Mouse (Mus musculus) layer of hippocampus, adult 9-10 months (tissue): ENCODE results near the gene Gipr.

ENCODE experiments used
- DNase-seq: peaks from one replicate; pipeline ENCODE4 v3.0.0; 2022; ENCODE audit warnings: low spot score

Gene Gipr

DNA sequence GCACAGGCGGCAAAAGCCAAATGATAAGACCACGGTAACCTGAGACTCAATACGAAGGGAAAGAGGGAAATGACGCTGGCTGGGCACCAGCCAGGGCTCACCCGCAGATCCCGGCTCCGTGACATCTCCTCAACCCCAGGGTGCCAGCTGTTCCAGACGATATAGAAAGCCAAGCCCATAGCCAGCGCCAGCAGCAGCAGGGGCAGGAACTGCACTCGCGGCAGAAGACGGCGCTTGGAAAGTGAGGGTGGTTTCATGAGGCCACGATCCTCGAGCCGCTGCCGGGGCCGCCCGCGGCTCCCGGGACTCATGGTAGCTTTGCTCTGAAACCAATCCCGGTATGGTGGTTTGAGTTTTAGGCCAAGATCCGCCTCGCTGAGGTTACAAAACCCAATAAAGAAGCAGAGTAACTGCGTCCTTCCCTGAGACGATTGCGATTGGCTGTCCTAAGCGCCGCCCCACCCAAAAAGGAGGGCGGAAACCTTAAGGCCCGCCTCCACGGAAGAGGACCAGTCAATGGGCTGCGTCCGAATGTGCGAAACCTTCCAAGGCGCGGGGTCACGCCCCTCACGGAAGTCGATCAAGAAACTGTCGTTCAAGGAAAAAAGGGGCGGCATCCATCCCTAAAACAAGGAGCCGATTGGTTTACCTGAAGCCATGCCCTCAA, 16.9 kb downstream of the Gipr start, which contains the start of gene Qpctl:
Gene Qpctl, minus strand, starts transcription at position 417 of the 667 bp plus-strand sequence.
- peak; percentile 95 for DNase-seq

DNA sequence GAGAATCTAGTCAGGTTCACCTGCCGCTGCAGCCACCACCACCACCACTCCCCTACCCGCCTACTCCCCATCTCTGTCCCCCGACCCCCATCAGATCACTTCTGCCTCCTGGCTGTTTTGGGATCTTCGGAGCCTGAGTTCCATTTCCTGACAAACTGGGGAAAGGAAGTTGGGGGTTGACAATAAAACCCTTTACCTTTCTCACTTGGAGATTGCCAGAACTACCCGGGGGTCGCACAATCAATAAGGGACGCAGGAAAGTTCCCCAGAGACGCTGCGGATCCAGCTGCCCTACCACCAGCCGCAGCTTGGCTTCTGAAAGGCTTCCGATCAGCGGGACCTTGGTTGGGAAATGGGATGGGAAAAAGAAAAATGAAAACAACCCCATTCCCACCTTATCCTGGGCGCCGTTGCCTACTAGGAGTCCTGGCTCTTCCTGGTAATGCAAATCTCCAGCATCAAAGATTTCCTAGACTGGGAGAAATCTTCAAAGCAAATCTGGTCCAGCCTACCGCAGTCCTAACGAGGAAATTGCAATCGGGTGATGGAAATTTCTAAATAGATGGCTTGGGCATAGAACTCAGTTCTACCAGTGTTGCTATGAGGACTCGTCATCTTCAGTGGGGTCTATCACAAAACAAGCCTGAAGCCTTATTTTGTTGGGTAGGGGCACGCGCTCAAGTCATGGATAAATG, 17.6 kb downstream of the Gipr start:
- no peak for DNase-seq

DNA sequence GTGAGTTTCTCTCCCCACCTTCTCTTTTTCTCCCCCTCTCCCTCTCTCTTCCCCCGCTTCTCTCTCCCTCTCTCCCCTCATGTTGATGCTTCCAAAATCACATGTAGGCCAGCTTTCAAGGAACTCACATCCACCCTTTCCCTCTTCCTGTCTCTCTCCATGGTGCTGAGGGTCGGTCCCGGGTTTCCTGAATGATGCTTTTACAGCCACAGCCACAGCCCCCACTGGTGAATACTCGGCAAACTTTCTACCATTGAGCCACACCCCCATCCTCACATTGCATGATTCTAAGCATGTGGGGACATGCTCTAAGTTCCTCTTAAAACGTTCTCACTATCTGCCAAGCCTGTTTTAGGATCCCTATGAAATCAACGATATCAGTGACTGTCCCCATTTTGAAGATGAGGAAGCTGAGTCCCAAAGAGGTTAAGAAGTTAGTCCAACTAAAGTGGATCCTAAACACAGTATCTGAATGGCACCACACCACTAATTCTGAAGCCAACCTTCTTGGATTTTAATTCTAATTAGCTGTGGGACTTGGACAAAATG, 18.4 kb downstream of the Gipr start:
- no peak for DNase-seq

DNA sequence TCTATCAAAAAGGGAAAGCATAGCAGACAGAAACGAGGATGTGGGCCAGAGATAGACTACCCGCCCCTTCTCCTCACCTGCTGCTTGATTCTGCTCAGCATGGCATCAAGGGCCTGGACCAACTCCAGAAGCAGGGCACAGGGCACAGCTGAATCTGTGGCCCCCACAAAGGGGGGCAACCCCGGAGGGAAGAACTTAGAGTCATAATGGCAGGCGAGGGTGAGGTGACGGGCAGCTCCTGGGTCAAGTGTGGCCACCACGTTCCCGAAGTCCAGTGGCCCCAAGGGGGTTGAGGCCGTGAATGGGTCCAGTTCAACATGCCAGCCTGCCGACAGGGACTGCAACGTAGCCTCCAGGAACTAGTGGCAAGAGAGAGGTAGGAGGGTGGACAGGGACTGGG, 19.1 kb downstream of the Gipr start:
- DNase-seq: no peak

DNA sequence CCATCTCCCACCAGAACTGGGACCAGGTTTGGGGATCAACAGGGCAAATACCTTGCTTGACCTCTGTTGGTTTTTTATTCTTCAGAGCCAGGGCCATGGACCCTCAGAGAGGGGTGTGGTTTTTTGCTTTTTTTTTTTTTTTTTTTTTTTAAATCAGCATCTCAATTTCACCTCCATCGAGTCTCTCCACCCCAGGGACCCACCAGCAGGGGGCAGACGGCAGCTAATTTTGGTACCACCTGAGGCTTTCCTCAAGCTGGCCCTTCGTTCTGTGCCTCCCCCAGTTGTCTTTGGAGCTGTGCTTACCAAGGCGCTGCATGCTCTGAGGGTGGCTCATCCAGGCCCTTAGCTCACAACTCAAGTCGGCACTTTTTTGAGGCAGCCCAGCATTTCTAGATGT, 28.5 kb downstream of the Gipr start:
- DNase-seq: no peak

DNA sequence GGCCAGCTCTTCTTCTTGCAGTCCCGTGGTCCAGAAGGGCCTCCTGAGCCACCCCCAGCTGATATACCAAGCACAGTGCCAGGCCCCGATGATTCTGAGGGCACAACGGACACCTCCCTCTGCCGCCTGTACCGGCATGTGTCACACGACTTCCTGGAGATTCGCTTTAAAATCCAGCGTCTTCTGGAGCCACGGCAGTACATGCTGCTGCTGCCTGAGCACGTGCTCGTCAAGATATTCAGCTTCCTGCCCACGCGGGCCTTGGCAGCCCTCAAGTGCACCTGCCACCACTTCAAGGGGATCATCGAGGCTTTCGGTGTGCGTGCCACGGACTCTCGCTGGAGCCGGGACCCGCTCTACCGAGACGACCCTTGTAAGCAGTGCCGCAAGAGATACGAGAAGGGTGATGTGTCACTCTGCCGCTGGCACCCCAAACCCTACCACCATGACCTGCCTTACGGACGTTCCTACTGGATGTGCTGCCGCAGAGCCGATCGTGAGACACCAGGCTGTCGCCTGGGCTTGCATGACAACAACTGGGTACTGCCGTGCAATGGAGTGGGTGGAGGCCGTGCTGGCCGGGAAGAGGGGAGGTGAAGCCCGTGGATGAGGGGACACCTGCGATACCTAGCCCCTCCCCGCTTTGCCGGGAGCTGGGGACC, 29.1 kb downstream of the Gipr start:
- DNase-seq: no peak

DNA sequence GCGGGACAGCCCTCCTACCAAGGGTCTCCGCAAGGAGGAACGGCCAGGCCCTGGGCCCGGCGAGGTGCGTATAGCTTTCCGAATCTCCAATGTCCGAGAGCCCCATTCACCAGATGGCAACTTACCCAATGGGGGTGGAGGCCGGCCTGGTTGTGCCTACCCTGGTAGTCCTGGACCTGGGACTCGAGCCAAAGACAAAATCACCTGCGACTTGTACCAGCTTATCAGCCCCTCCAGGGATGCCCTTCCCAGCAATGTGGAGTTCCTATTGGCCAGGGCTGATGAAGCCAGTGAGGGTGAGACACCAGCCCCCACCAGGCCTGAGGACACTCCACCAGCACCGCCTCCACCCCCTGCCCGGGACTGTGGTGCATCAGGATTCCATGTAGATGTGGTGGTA, 29.8 kb downstream of the Gipr start:
- no peak for DNase-seq

DNA sequence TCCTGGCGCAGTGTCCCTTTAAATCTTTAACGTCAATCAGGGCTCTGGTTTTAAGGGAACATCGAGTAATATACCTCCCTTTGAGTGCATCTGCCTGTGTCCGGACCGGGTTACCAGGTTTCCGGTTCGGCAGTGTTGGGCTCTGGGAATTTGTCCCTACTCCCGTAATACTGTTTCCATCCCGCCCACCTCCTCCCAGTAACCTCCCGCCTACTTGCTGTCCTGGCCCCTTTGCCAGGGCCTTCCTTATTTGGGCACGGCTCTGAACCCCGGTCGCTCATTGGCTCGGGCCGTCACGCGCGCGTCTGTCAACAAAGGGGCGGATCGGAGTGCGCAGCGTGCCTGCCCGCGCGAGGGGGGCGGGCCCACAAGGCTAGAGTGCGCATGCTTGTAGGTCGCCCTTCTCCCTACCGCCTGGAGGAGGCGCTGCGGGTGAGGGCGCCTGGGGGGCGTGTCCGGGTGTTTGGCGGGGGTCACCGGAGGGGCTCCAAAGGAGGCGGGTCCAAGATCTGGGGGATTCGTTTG, 34.5 kb downstream of the Gipr start:
- peak; percentile 92 for DNase-seq

DNA sequence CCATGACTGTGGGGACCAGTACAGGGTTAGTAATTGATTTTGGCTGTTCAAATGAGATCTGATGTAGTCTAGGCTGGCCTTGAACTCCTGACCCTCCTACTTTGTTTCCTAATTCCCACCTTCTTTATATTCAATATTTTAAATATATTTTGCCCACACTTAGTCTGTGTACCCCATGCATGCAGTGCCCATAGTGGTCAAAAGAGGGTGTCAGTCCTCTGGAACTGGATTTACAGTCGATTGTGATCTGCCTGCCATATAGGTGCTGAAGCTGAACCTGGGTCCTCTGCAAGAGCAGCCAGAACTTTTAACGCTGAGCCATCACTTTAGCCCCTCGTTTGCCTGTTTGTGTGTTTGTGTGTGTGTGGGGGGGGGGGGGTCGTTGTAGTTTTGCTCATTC, 35.3 kb downstream of the Gipr start:
- DNase-seq: no peak

DNA sequence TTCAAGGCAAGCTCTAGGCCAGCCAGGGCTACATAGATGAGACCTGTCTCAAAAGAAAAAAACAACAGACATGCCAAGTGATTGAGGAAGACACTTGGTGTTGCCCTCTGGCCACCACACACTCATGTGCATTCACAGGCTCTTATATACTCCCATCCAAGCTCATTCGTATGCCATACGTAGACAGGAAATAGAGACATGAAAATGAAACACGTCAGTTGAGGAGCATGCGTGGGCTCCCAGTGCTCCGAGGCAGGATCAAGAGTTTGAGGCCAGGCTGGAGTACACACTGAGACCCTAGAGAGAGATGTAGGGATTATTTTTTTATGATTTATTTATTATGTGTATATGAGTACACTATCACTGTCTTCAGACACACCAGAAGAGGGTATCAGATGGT, 36.5 kb downstream of the Gipr start:
- no peak for DNase-seq

DNA sequence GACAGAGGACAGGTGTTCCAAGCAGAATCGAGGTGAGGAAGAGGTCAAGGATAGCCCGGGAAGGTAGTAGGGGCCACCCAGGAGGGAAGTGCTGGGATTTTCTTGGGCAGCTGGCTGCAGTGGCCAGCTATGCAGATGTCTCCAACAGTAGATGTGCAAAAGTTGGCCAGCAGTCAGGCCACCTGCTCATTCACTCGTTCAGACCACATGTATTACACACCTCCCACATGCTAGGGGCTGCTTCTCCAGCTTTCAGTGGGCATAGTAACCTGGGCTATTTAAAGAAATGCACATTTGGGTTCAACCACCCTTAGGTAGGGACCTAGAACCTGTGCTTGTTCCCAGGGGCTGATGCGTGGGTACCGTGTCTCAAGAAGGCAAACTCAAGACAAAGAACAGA, 38.2 kb downstream of the Gipr start:
- no peak for DNase-seq

DNA sequence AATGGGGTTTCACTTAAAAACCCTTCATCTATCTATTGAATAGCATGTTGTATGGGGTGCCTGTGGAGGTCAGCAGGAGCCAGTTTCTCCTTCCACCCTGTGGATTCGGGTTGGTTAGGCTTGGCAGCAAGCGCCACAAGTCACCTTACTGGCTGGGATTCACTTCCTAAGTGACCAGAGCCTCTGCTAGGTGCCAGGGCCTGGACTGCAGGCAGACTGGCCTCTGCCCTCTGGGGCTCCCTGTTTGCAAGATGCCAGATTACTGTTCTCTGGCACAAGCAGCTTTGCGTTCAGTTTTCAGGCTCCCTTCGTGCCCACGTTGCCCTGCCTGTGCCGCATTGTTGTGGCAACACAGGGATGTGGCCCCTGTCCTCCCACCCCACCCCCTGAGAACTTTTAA, 41.2 kb downstream of the Gipr start:
- DNase-seq: no peak

DNA sequence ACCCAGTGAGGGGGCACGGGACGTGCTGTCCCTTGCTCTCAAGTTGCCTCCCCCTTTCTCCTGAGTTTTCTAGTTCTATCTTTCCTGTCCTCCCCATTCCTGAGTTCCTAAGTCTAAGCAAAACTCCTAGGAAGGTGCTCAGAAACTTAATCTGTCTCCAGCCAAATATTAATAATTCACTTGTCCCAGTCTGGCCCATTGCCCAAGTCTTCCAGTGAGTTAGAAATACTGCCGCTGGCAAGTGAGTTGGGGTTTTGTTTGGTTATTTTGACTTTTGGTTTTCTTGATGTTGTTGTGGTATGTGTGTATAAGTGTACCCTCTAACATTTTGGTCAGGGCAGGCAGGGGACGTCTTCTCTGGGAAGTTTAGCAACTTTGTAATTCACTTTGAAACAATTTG, 44.2 kb downstream of the Gipr start:
- DNase-seq: no peak

DNA sequence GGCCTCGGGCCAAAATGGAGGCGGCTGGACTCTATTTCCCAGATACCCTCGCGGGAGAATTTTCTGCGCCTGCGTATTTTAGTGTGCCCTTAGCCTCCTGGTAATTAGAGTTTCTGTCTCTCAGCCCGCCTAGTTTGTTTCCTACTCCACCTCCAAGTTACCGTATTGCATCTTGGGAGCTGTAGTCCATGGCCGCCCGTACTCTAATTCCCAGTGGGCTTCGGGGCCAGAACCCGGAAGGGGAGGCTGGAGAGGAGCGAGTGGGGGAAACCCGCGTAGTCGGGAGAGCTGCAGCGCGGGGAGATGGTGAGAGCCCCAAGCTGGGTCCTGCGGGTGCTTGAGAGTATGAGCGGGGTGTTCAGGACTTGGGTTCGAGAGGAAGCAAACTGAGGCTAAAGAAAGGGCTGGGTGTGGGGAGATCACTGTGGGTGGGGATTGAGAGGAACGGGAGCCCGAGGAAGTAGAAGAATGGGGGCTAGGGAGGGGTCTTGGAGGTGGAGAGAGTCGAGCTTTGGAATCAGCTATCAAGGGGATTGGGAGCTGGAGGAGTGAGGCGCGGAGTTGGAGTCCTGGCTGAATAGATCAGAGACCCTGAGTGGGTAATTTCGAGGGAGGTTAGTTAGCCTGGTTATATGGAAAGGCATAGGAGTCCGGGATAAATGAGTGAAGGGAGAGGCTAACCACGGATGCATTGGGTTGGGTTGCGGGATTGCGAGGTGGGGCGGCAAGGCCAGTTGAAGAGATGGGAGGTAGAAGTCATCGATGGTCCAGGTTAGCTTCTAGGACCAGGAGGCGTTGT, 46.1 kb downstream of the Gipr start, which contains the start of gene Fbxo46:
Gene Fbxo46, plus strand, starts transcription at position 229 of the 799 bp plus-strand sequence.
- peak; percentile 96 for DNase-seq

DNA sequence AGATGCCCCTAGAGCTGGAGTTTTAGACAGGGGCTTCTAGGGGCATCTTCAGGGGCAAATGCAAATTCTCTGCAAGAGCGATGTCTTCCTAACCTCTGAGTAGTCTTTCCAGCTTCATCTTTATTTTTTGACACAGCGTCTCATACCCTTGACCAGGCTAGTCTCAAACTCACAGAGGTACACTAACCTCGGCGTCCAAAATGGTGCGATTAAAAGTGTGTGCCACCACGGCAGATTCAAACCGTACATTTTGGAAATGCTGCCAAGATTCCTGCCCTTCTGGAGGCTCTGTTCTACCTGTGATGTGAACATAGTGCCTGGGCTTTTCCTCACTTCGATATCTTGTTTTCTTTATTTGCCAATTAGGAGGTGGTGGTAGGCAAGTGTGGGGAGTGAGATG, 46.8 kb downstream of the Gipr start:
- no peak for DNase-seq

DNA sequence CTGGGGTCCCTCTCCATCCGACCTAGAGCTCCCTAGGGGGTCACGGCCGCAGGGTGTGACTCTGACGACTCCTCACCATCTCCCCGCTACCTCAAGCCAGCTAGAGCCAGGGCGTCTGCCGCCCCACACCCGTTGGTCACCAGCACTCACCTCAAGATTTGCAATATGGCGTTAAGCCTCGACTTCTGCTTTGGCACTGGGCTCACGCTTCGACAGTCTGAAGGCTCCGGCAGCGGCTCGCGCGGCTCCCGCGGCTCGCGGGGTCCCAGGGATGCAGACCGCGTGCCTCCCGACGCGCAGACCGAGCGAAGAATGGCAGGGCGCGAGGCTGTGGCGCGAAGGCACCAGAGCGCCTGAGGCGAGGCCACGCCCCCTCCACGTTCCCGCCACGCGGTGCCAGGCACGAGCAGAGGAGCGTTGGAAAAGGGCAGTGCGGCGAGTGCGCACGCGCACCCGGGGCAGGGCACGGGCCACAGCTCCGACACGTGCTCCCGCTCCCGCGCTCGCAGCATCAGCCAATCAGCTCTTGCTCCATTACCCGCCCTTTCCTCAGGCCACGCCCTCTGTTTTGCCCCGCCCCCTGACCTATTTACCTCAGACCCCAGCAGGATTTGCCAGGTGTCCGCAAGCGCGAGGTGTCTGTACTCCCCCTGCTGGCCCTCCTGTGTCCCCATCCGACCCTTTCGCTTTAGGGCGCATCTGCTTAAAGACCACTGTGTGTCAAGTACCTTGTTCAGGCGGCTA, 47.7 kb downstream of the Gipr start, which contains the start of gene Gm4969:
Gene Gm4969, minus strand, starts transcription at position 341 of the 744 bp plus-strand sequence.
- DNase-seq: no peak

DNA sequence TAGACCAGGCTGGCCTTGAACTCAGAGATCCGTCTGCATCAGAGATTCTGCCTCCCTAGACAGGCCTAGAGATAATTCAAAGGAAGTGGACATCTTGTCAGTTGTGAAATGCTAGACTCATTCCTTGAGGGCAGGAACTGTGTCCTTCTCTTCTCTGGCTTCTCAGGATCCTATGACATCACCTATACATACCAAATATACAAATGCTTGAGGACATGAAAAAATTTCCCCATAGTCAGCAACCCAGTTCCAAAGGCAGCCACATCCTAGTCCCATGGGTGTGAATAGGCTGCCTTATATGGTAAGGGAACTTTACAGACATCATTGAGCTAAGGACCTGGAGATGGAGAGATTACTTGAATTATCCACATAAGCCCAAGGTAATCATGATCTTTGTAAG, 56.4 kb downstream of the Gipr start:
- DNase-seq: no peak

DNA sequence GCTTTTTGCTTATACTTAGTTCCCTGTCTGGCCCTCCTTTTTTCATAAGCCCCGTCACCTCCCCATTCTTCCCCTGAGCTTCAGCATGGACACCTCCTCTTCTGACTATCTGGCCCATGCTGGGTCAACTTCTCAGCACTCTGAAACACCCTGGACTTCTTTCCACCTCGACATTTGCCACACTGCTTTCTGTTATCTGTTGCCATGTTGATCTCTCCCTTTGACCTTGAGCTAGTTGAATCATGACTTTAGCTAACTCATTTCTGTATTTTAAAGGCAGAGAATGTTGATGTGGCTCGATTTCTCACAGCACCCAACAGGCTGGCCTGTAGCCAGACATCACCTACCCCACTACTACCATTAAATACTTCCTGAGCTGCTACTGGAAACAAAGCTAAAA, 58.5 kb downstream of the Gipr start:
- no peak for DNase-seq
